Comparison of ENCODE assay signal across 11 mouse cellular contexts in genomic region chr14:77195314-77196020, GRCm38 (mm10). TPM values are rescaled to one million over a fixed set of nuclear protein-coding genes. Genes with fewer than 3 reads are reported as not detected.
DNase-seq lines count a peak whose midpoint lies in the region; ATAC-seq and TF ChIP-seq lines count a peak whose summit lies in the region.
"Had no signal": no experiment of that assay in that cellular context is flagged by ENCODE, and none has a peak within 500 bp of the region (broad histone marks: within the 10 kb centered on the region; RNA-seq: fewer than 3 reads in every experiment).

No protein-coding gene starts in this region.

- H3K4me3 ChIP-seq in ES-E14 (ENCODE audit: insufficient read depth in 1 of 2, low read depth in 1 of 2, low read length in 2 of 2, poor library complexity in 1 of 2, severe bottlenecking in 1 of 2) = no peak overlapping the region
- no peak overlapping the region for H3K4me3 ChIP-seq in embryonic facial prominence, embryonic 14.5 days (ENCODE audit: low read depth, low read length)
- H3K4me3 ChIP-seq in limb, embryonic 11.5 days (ENCODE audit: low read depth, low read length) = no peak overlapping the region
- H3K4me3 ChIP-seq: embryonic facial prominence, embryonic 15.5 days had no signal

- H3K4me1 ChIP-seq in ES-E14 (ENCODE audit: control insufficient read depth in 2 of 2, insufficient read depth in 2 of 2, low read length in 2 of 2, poor library complexity in 1 of 2) = no peaks in the 10 kb centered on the region
- H3K4me1 ChIP-seq in embryonic facial prominence, embryonic 14.5 days (ENCODE audit: control insufficient read depth, insufficient read depth, low read length) = 0 out of 2 replicates have a peak, but pooled peaks cover 5% of the 10 kb centered on the region
- H3K4me1 ChIP-seq in limb, embryonic 11.5 days (ENCODE audit: control insufficient read depth, insufficient read depth, low read length) = no peaks in the 10 kb centered on the region

- H3K9ac ChIP-seq in ES-E14 (ENCODE audit: insufficient read depth, low read depth, low read length, poor library complexity, severe bottlenecking) = no peak overlapping the region
- H3K9ac ChIP-seq in embryonic facial prominence, embryonic 14.5 days (ENCODE audit: low read depth, low read length) = no peak overlapping the region
- no peak overlapping the region for H3K9ac ChIP-seq in limb, embryonic 11.5 days (ENCODE audit: low read length)
- H3K9ac ChIP-seq: embryonic facial prominence, embryonic 15.5 days had no signal

- H3K9me3 ChIP-seq in ES-E14 (ENCODE audit: control insufficient read depth, insufficient read depth, low read depth, low read length) = no peaks in the 10 kb centered on the region
- H3K9me3 ChIP-seq in embryonic facial prominence, embryonic 14.5 days (ENCODE audit: control insufficient read depth, low read length) = no peaks in the 10 kb centered on the region
- H3K9me3 ChIP-seq in limb, embryonic 11.5 days (ENCODE audit: control insufficient read depth, low read length) = no peaks in the 10 kb centered on the region
- H3K9me3 ChIP-seq: embryonic facial prominence, embryonic 15.5 days had no signal

- no peak overlapping the region for H3K27ac ChIP-seq in ES-E14 (ENCODE audit: insufficient read depth, low read depth, low read length, poor library complexity, severe bottlenecking)
- no peak overlapping the region for H3K27ac ChIP-seq in embryonic facial prominence, embryonic 14.5 days (replicated peaks; ENCODE audit: low read depth, low read length)
- H3K27ac ChIP-seq in limb, embryonic 11.5 days (replicated peaks; ENCODE audit: low read depth, low read length) = no peak overlapping the region
- H3K27ac ChIP-seq: embryonic facial prominence, embryonic 15.5 days had no signal

- no peaks in the 10 kb centered on the region for H3K36me3 ChIP-seq in ES-E14 (ENCODE audit: control insufficient read depth, insufficient read depth, low read length, poor library complexity, severe bottlenecking)
- no peaks in the 10 kb centered on the region for H3K36me3 ChIP-seq in embryonic facial prominence, embryonic 14.5 days (ENCODE audit: control insufficient read depth, insufficient read depth, low read length)
- no peaks in the 10 kb centered on the region for H3K36me3 ChIP-seq in limb, embryonic 11.5 days (ENCODE audit: control insufficient read depth, insufficient read depth, low read length)
- H3K36me3 ChIP-seq: embryonic facial prominence, embryonic 15.5 days had no signal

- H3K4me2 ChIP-seq in embryonic facial prominence, embryonic 14.5 days (ENCODE audit: low read depth, low read length) = no peak overlapping the region
- no peak overlapping the region for H3K4me2 ChIP-seq in limb, embryonic 11.5 days (ENCODE audit: low read depth, severe bottlenecking)
- H3K4me2 ChIP-seq: embryonic facial prominence, embryonic 15.5 days had no signal

- in situ Hi-C loops in ES-E14 (cut with MboI; ENCODE audit: low sequenced_read_pairs in 2 of 2, unreplicated experiment in 2 of 2) = no loop called here

- WGBS in embryonic facial prominence, embryonic 14.5 days = 51% methylated on average over 18 of the region's 18 CpGs
- 55% methylated on average over 18 of the region's 18 CpGs for WGBS in limb, embryonic 11.5 days

- no peaks in the 10 kb centered on the region for H3K27me3 ChIP-seq in embryonic facial prominence, embryonic 14.5 days (replicated peaks; ENCODE audit: control insufficient read depth, insufficient read depth, low read length)
- H3K27me3 ChIP-seq in limb, embryonic 11.5 days (ENCODE audit: control insufficient read depth, insufficient read depth, low read length) = no peaks in the 10 kb centered on the region
- H3K27me3 ChIP-seq: embryonic facial prominence, embryonic 15.5 days had no signal

- DNase-seq in 416B (ENCODE audit: low read depth) (peak; percentile 28), ES-E14 (ENCODE audit: low read depth, low spot score) (peak; percentile 16)
- peak; percentile 66 for DNase-seq in embryonic facial prominence, embryonic 14.5 days (ENCODE audit: low spot score)
- peak; percentile 70 for DNase-seq in limb, embryonic 11.5 days (ENCODE audit: low spot score)
- DNase-seq in c-Kit-positive CD71-positive TER-119-positive erythroid progenitor cells, embryonic 14.5 days (ENCODE audit: low spot score) = no peak
- no peak for DNase-seq in layer of hippocampus, adult 9-10 months (ENCODE audit: low spot score)

- ATAC-seq in embryonic facial prominence, embryonic 14.5 days (ENCODE audit: low read depth) = no peak
- no peak for ATAC-seq in limb, embryonic 11.5 days (ENCODE audit: insufficient number of reproducible peaks, low FRiP score, low TSS enrichment, low read depth)
- no peak for ATAC-seq in cerebellum, adult (ENCODE audit: insufficient number of reproducible peaks, low FRiP score, low TSS enrichment)
- ATAC-seq: intestine, embryonic 16.5 days had no signal

TF ChIP-seq in ES-E14, 5 proteins besides CTCF, POLR2A, EP300 and RAD21:
- TF ChIP-seq HCFC1 (IDR thresholded peaks at IDR 0.05; ENCODE audit: borderline replicate concordance, insufficient read depth, low read length) = no peak
- no peak for TF ChIP-seq CHD2 (IDR thresholded peaks at IDR 0.05; ENCODE audit: low read depth, low read length)
- TF ChIP-seq ZC3H11A (IDR thresholded peaks at IDR 0.05; ENCODE audit: borderline replicate concordance, low read depth, low read length) = no peak
- TF ChIP-seq MAFK (IDR thresholded peaks at IDR 0.05; ENCODE audit: insufficient read depth, low read depth, low read length) = no peak
- no peak for TF ChIP-seq ZNF384 (IDR thresholded peaks at IDR 0.05; ENCODE audit: low read depth, low read length)

RNA-seq across cellular contexts. Expression of gene Enox1, which starts 38.9 kb away (rescaled TPM):
- 25.3 and 52.4 TPM in 2 replicates for total RNA-seq in ES-E14 (2012; rRNA removed)
- polyA plus RNA-seq in embryonic facial prominence, embryonic 14.5 days (2014; fragmentation: Nextera tagmentation; extraction: Ambion mirVana) = 14.1 and 14.6 TPM in 2 replicates
- polyA plus RNA-seq in limb, embryonic 11.5 days (2014; fragmentation: Nextera tagmentation; extraction: Ambion mirVana) = 5.6 and 7.1 TPM in 2 replicates
- total RNA-seq: megakaryocyte-erythroid progenitor cell, adult 5-6 weeks had no signal
- polyA plus RNA-seq: liver, adult 2 months had no signal

Comparison
In these comparisons a context has a peak if more than half of its experiments do, and no peak if none do; other contexts are left out.
1. DNase-seq: peak in 416B (single experiment), ES-E14 (single experiment), embryonic facial prominence, embryonic 14.5 days (single experiment) and limb, embryonic 11.5 days (single experiment); none in c-Kit-positive CD71-positive TER-119-positive erythroid progenitor cells, embryonic 14.5 days (single experiment) and layer of hippocampus, adult 9-10 months (single experiment).